Mouse (Mus musculus): ENCODE measurements around the gene Pou1f1. TPM values are rescaled to one million over a fixed set of nuclear protein-coding genes. Genes with fewer than 3 reads are reported as not detected.

Gene Pou1f1
- polyA plus RNA-seq, 1 experiment from 2014 or later: not detected

GRCm38 (mm10) chr16:65564306-65564705 is 44.0 kb downstream of the Pou1f1 start:
- ATAC-seq: no peak
- DNase-seq (ENCODE audit: low read depth, low spot score): no peak
- CTCF ChIA-PET: interaction anchor here (1.2 kb wide), 1 partner anchor 32 kb away, joined by 3 read pairs; no protein-coding TSS in a partner anchor
- in situ Hi-C loops (cut with MboI; ENCODE audit: low pct_unique_long_range_greater_than_20kb): no loop called here
- TF ChIP-seq CTCF (IDR thresholded peaks at IDR 0.05): no peak
- POLR2A ChIA-PET: no interaction called here
- H3K27me3 ChIP-seq: no peaks in the 10 kb centered on the region

- H3K27me3 ChIP-seq: peaks cover under 1% of the 10 kb centered on the region
- no peak for TF ChIP-seq CTCF (IDR thresholded peaks at IDR 0.05)
- DNase-seq (ENCODE audit: low read depth, low spot score) (no peak), ATAC-seq (no peak)
- ChIA-PET CTCF (interaction anchor here (1.2 kb wide), 1 partner anchor 33 kb away, joined by 3 read pairs; no protein-coding TSS in a partner anchor), POLR2A (no interaction called here)
- in situ Hi-C loops (cut with MboI; ENCODE audit: low pct_unique_long_range_greater_than_20kb): no loop called here
Measured at GRCm38 (mm10) chr16:65564951-65565350, 44.6 kb downstream of the Pou1f1 start.

- DNase-seq (ENCODE audit: low read depth, low spot score) (no peak), ATAC-seq (no peak)
- H3K27me3 ChIP-seq: peaks cover 5% of the 10 kb centered on the region
- ChIA-PET CTCF (no interaction called here), POLR2A (no interaction called here)
- in situ Hi-C loops (cut with MboI; ENCODE audit: low pct_unique_long_range_greater_than_20kb): no loop called here
- no peak for TF ChIP-seq CTCF (IDR thresholded peaks at IDR 0.05)
Measured at GRCm38 (mm10) chr16:65568853-65569252, 48.5 kb downstream of the Pou1f1 start.

GRCm38 (mm10) chr16:65577298-65578029 is 57.2 kb downstream of the Pou1f1 start:
- in situ Hi-C loops (cut with MboI; ENCODE audit: low pct_unique_long_range_greater_than_20kb): no loop called here
- CTCF ChIA-PET: no interaction called here
- POLR2A ChIA-PET: no interaction called here
- TF ChIP-seq CTCF (IDR thresholded peaks at IDR 0.05): no peak
- ATAC-seq: no peak
- no peak for DNase-seq (ENCODE audit: low read depth, low spot score)
- H3K27me3 ChIP-seq: peaks cover 66% of the 10 kb centered on the region

Other genes starting within 250 kb of the Pou1f1 start
- gene Chmp2b, start 42.2 kb downstream of the Pou1f1 start, polyA plus RNA-seq (2021): 74.0 TPM